Mouse (Mus musculus) neural tube, embryonic 11.5 days (tissue): ENCODE data around the gene 1110065P20Rik. TPM values are rescaled to one million over a fixed set of nuclear protein-coding genes. Genes with fewer than 3 reads are reported as not detected.

ENCODE experiments used
- ATAC-seq: fragments of 200-750 bp; cut with Nextera tagmentation; 2 replicates; pipeline ENCODE4 v1.8.0; 2017; ENCODE audit warnings: moderate number of reproducible peaks, mild to moderate bottlenecking, moderate TSS enrichment, moderate library complexity; ENCODE audit not compliant: insufficient read depth, low FRiP score, low TSS enrichment
- DNase-seq: peaks from one replicate; pipeline ENCODE4 v3.0.0-alpha.2; 2015; ENCODE audit warnings: low spot score
- H3K27ac ChIP-seq: fragments of 300-500 bp; sonication (generic); 2 replicates; pipeline ENCODE4 v1.5.1; 2014; ENCODE audit warnings: low read depth, mild to moderate bottlenecking, low read length
- H3K27me3 ChIP-seq: fragments of 300-500 bp; sonication (generic); 2 replicates; pipeline ENCODE4 v1.6.1; 2014; ENCODE audit warnings: mild to moderate bottlenecking, low read length, mixed read lengths; ENCODE audit not compliant: control insufficient read depth, insufficient read depth
- H3K36me3 ChIP-seq: fragments of 300-500 bp; sonication (generic); 2 replicates; pipeline ENCODE4 v1.6.1; 2014; ENCODE audit warnings: mild to moderate bottlenecking, low read length, moderate library complexity, mixed read lengths; ENCODE audit not compliant: control insufficient read depth, insufficient read depth
- H3K4me1 ChIP-seq: fragments of 300-500 bp; sonication (generic); 2 replicates; pipeline ENCODE4 v1.6.1; 2014; ENCODE audit warnings: low read length, mixed read lengths; ENCODE audit not compliant: control insufficient read depth, insufficient read depth
- H3K4me2 ChIP-seq: fragments of 300-500 bp; sonication (generic); 2 replicates; pipeline ENCODE4 v1.6.1; 2014; ENCODE audit warnings: low read depth, mild to moderate bottlenecking, moderate library complexity
- H3K4me3 ChIP-seq: fragments of 300-500 bp; sonication (generic); 2 replicates; pipeline ENCODE4 v1.5.1; 2014; ENCODE audit warnings: low read depth, low read length
- H3K9ac ChIP-seq: fragments of 300-500 bp; sonication (generic); 2 replicates; pipeline ENCODE4 v1.6.1; 2014; ENCODE audit warnings: mild to moderate bottlenecking, low read length
- H3K9me3 ChIP-seq: fragments of 300-500 bp; sonication (generic); 2 replicates; pipeline ENCODE4 v1.6.1; 2016; ENCODE audit warnings: low read length; ENCODE audit not compliant: control insufficient read depth
- WGBS: fragments of 180-500 bp; shearing (Covaris S2); extraction: QIAGEN DNeasy Blood & Tissue Kit; methylation state at CpG from one replicate; pipeline ENCODE4 v1.1.7; 2014; 5-methylcytosine and 5-hydroxymethylcytosine counted together
- polyA plus RNA-seq: library from polyadenylated mRNA; unstranded; fragments of >200 nt; fragmentation: Nextera tagmentation; extraction: Ambion mirVana; gene quantifications from 2 replicates; pipeline ENCODE4 v1.2.1, GENCODE M21; 2014

Gene 1110065P20Rik
- polyA plus RNA-seq, result 36.5 and 41.5 TPM in 2 replicates

DNA sequence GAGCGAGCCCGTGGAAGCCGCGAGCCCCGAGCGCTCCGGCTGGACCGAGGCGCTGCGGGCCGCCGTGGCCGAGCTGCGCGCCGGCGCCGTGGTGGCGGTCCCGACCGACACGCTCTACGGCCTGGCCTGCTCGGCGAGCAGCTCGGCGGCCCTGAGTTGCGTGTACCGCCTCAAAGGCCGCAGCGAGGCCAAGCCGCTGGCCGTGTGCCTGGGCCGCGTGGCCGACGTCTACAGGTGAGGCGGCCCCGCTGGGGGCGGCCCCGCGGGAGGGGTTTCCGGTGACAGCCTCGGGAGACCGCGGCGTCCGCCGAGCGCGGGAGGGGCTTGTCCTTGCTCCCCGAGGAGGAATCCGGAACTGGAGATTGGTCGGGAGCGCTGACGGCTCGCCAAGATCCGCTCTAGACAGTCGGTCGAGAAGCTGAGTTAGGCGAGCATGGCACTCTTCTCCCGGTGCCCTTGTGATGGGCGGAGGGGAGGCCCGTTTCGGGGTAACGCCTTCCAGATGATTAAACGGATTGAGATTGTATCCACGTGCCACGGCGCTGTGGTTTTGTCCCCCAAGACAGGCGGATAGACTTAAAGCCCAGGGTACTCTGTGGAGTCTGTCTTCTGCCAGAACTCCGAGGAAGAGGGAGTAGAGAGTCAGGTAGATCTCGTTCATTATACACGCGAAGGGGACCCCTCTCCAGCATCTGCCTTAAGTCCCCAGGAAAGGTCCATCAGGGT lies at the start of gene 1110065P20Rik:
Gene 1110065P20Rik (minus strand): TSS at position 264 of the 726 bp plus-strand sequence.
- Histone ChIP-seq H3K9ac (peak within 1 kb of the TSS; percentile 83), H3K4me1 (peaks cover 11% of the 10 kb centered on the region), H3K27ac (peak within 1 kb of the TSS; percentile 93), H3K4me2 (peak within 1 kb of the TSS; percentile 83), H3K36me3 (peaks cover 4% of the 10 kb centered on the region; the same call in 1 of the 2 replicates), H3K4me3 (peak within 1 kb of the TSS; percentile 100), H3K27me3 (no peaks in the 10 kb centered on the region), H3K9me3 (no peaks in the 10 kb centered on the region)
- WGBS, result under 1% methylated on average over 71 of the region's 75 CpGs
- peak; percentile 49 for DNase-seq
- ATAC-seq, result peak; percentile 22

DNA sequence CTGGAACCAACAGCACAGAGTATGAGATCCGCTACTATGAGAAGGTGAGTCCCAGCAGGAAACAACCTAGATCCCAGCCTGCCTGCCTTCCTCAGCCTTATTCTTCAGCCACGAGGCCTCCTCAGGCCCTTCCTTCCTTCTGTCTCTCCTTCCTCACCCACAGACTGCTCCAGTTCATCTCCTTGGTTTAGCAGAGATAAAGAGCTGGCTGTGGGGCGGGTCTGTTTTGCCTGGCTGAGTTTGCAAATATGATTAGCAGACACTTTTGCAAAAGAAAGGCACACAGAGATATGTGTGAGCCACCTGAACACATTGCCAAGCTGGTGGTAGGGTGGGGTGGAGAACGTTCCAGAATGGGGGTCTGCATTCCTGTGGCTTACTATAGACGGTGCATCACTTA lies 48.9 kb upstream of the 1110065P20Rik start:
- H3K9me3 ChIP-seq, result no peaks in the 10 kb centered on the region
- ATAC-seq (no peak), DNase-seq (no peak)
- peaks cover 15% of the 10 kb centered on the region for H3K27me3 ChIP-seq
- no peak overlapping the region for H3K9ac ChIP-seq
- no peak overlapping the region for H3K4me3 ChIP-seq
- H3K4me1 ChIP-seq, result peaks cover 10% of the 10 kb centered on the region
- no peak overlapping the region for H3K4me2 ChIP-seq
- 68% methylated on average over 5 of the region's 5 CpGs for WGBS
- no peak overlapping the region for H3K27ac ChIP-seq
- H3K36me3 ChIP-seq, result no peaks in the 10 kb centered on the region

DNA sequence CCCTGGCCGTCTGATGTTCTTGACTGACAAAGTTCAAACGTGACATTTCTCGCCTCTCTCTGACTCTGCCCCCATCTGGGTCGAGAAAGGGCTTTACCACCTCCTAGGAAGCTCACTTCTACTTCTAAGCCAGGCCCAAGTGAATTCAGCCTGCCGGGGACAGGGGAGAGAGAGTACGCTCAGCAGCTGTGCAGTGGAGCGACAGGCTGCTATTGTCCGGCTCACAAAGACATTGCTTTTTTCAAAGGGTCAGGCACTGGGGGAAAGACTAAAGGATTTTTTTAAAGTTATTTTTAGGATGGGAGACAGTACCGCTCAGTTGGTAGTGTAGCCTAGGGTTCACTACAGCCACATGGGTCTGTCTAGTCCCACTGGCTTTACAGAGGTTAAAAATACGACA lies 47.4 kb upstream of the 1110065P20Rik start:
- WGBS, result 25% methylated on average over 10 of the region's 10 CpGs
- Histone ChIP-seq H3K27me3 (peaks cover 25% of the 10 kb centered on the region), H3K4me2 (no peak overlapping the region), H3K4me1 (peaks cover 12% of the 10 kb centered on the region), H3K9ac (peak overlapping the region; percentile 16; the same call in 1 of the 2 replicates), H3K9me3 (no peaks in the 10 kb centered on the region), H3K4me3 (no peak overlapping the region), H3K27ac (no peak overlapping the region), H3K36me3 (no peaks in the 10 kb centered on the region)
- DNase-seq (no peak), ATAC-seq (no peak)

DNA sequence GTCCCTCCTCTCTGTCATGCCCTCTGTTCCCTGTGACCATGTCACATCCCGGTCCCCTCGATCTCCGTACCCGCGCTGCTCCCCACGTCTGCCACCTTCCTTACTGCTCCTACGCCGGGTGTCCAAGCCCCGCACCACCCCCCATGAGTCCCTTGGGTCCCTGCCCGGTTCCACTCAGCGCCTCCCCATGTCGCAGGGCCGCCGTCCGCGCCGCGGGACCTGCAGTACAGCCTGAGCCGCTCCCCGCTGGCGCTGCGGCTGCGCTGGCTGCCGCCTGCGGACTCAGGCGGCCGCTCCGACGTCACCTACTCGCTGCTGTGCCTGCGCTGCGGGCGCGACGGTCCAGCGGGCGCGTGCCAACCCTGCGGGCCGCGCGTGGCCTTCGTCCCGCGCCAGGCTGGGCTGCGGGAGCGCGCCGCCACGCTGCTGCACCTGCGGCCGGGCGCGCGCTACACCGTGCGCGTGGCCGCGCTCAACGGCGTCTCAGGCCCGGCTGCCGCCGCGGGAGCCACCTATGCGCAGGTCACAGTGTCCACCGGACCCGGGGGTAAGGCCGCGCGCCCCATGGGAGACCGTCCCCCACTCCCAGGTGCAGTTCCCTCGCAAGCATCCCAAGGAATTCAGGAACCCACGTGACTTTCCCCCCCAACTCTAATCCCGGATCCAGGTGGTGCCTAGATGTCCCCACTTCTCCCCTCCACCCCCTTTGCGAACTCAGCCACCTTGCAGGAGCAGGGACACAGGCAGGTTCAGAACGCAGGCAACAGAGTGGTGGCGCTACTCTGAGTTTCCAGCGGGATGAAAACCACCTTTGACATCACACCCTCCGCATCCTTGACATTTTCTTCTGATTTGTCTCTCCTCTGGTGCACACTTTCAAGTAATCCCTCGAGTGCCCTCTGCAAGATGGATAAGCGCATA lies 43.8 kb upstream of the 1110065P20Rik start:
- Histone ChIP-seq H3K27ac (no peak overlapping the region), H3K4me3 (peak overlapping the region; percentile 44)
- 2% methylated on average over 82 of the region's 83 CpGs for WGBS

DNA sequence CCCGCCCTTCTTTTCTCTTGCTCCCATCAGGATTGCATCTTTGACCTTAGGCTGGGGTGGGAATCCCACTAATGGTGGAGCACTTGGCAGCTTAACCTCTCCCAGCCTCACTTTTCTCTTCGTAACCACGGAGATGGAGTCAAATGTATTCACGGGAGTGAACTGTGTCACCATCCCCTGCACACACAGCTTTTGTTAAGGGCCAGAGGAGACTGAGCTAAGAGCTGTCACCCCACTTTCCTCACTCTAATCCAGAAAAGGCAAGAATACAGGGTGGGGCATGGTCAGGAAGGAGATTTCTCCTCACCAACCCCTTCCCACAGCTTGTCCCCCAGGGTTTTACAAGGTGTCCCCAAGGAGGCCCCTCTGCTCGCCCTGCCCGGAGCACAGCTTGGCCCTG lies 42.8 kb upstream of the 1110065P20Rik start:
- Histone ChIP-seq H3K36me3 (no peaks in the 10 kb centered on the region), H3K9me3 (no peaks in the 10 kb centered on the region), H3K4me1 (peaks cover 12% of the 10 kb centered on the region), H3K27ac (no peak overlapping the region), H3K4me3 (no peak overlapping the region), H3K4me2 (no peak overlapping the region), H3K9ac (no peak overlapping the region), H3K27me3 (peaks cover 33% of the 10 kb centered on the region)
- no peak for DNase-seq
- WGBS, result 26% methylated on average over 6 of the region's 6 CpGs
- ATAC-seq, result no peak

More for the DNA sequence above, 43.8 kb upstream of the 1110065P20Rik start:
- no peaks in the 10 kb centered on the region for H3K9me3 ChIP-seq
- ATAC-seq (peak; percentile 50), DNase-seq (peak; percentile 51)
- no peaks in the 10 kb centered on the region for H3K36me3 ChIP-seq
- peak overlapping the region; percentile 77 for H3K4me2 ChIP-seq
- H3K27me3 ChIP-seq, result peaks cover 33% of the 10 kb centered on the region
- H3K4me1 ChIP-seq, result peaks cover 12% of the 10 kb centered on the region
- H3K9ac ChIP-seq, result peak overlapping the region; percentile 49; the same call in 1 of the 2 replicates

DNA sequence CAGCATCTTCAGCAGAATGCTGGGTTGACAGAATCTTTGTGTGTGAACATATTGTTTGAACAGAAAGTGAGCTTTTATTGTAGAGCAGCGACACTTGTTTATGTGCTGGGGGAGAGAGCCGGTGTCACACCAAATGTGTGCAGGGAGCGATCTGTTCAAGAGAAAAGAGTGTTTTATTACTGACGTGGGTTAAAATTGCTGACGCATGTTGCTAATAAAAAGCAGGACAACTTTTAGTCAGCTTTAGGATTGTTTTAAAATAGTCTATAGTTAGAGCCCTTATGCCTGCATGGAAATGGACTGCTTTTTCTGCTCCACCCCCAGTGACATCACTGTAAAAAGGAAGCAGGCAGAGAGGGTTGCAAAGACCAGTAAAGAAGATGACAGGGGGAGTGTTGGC lies 39.8 kb upstream of the 1110065P20Rik start:
- Histone ChIP-seq H3K4me1 (0 out of 2 replicates have a peak, but pooled peaks cover 5% of the 10 kb centered on the region), H3K27ac (no peak overlapping the region), H3K9ac (no peak overlapping the region), H3K27me3 (peaks cover 28% of the 10 kb centered on the region), H3K4me3 (no peak overlapping the region), H3K36me3 (no peaks in the 10 kb centered on the region), H3K9me3 (no peaks in the 10 kb centered on the region), H3K4me2 (no peak overlapping the region)
- ATAC-seq (no peak), DNase-seq (no peak)
- 74% methylated on average over 5 of the region's 5 CpGs for WGBS

DNA sequence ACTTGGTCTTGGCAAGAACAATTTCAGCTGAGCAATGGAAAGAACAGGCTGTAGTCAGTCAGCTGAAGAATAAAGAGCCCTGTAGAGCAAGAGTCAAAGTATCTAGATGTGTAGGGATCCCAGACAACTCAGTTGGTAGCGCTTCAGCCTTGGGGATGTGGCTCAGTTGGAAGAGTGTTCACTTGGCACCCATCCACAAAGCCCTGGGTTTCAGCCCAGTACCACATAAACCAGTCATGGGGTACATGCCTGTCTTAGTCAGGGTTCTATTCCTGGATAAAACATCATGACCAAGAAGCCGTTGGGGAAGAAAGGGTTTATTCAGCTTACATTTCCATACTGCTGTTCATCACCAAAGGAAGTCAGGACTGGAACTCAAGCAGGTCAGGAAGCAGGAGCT lies 38.9 kb upstream of the 1110065P20Rik start:
- Histone ChIP-seq H3K4me1 (0 out of 2 replicates have a peak, but pooled peaks cover 3% of the 10 kb centered on the region), H3K9ac (no peak overlapping the region), H3K27ac (no peak overlapping the region), H3K36me3 (no peaks in the 10 kb centered on the region), H3K4me3 (no peak overlapping the region), H3K9me3 (no peaks in the 10 kb centered on the region), H3K4me2 (no peak overlapping the region), H3K27me3 (peaks cover 23% of the 10 kb centered on the region)
- DNase-seq, result no peak
- ATAC-seq, result no peak
- 84% methylated on average over 2 of the region's 2 CpGs for WGBS

DNA sequence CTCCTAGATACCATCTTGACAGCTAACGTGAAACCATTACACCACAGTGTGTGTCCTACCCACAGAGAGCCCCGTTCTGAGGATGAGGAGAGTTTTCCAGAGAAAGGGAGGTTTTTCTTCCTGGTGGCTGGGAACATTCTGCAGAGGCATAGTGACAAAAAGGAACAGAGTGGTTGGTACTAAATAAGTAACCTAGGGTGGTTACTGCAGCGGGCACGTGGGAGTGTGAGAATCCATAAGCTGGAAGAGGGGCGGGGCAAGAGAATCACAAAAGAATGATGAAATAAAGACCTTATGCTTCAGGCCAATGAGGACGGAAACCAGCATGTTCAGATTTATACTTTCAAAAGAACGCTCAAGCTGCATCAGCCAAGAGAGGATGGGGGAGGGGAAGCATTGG lies 37.7 kb upstream of the 1110065P20Rik start:
- Histone ChIP-seq H3K27me3 (peaks cover 14% of the 10 kb centered on the region; the same call in 1 of the 2 replicates), H3K4me1 (no peaks in the 10 kb centered on the region), H3K9ac (no peak overlapping the region), H3K9me3 (no peaks in the 10 kb centered on the region), H3K4me3 (no peak overlapping the region), H3K27ac (no peak overlapping the region), H3K4me2 (no peak overlapping the region), H3K36me3 (no peaks in the 10 kb centered on the region)
- no peak for DNase-seq
- ATAC-seq, result no peak
- 71% methylated on average over 7 of the region's 7 CpGs for WGBS
